Mouse (Mus musculus): ENCODE measurements at regions not wholly inside any gene's neighbourhood (a gene's known extent, or its start where the extent isn't known, plus 50 kb on each side); places are given as distances from the start of the nearest gene placed in this dataset.

DNA sequence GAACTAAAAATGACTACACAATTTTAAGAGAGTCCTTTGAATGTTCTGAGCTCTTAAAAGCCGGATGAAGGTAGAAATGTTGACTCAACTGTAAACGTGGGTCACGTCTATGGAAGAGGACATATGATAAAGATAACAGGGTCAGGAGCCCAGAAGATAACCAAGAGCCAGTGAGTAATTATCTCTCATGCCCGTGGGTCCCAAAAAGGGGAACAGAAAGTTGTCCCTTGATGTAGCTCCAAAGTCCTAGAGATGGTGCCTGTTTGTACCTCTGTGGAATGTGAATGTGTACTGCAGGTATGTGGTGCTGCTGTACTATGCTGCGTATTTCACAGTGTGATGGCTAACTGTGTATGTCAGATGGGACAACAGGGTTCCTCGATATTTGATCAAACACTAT lies 479.1 kb downstream of the Gja1 start:
- TF ChIP-seq POLR2A (IDR thresholded peaks at IDR 0.05; ENCODE audit: borderline replicate concordance, insufficient read depth, low read length), result no peak
- no peak for TF ChIP-seq CTCF (IDR thresholded peaks at IDR 0.05; ENCODE audit: borderline replicate concordance, insufficient read depth, low read depth, low read length)

Measured in cerebellum, adult 2 months (tissue).